Mouse (Mus musculus) thymus, postnatal 10 days (tissue): Measurements from ENCODE around the gene Obsl1.

Experiments used
- DNase-seq, 2 experiments: peaks; one replicate each; pipeline ENCODE4 v3.0.0; 2021; ENCODE audit warnings: low spot score in 2 of 2

Obsl1 gene

GRCm38 (mm10) chr1:75487040-75487404 lies 19.2 kb downstream of the Obsl1 start:
- DNase-seq = no peak

- no peak for DNase-seq
Observed at GRCm38 (mm10) chr1:75486561-75486960, 19.7 kb downstream of the Obsl1 start.

- no peak for DNase-seq
Observed at GRCm38 (mm10) chr1:75480735-75481134, 25.5 kb downstream of the Obsl1 start.

GRCm38 (mm10) chr1:75480036-75480435 lies 26.2 kb downstream of the Obsl1 start:
- DNase-seq = no peak

GRCm38 (mm10) chr1:75479635-75479989 lies 26.6 kb downstream of the Obsl1 start:
- DNase-seq = no peak

GRCm38 (mm10) chr1:75478916-75479634 lies 27.2 kb downstream of the Obsl1 start, which contains the start of the genes Chpf and Tmem198:
TSS of gene Chpf (minus strand) at chr1:75479307.
TSS of gene Tmem198 (plus strand) at chr1:75479532.
- DNase-seq = peak; percentile 93 to 95

- no peak for DNase-seq
Observed at GRCm38 (mm10) chr1:75478497-75478896, 27.8 kb downstream of the Obsl1 start.

GRCm38 (mm10) chr1:75477966-75478290 lies 28.3 kb downstream of the Obsl1 start:
- no peak for DNase-seq

GRCm38 (mm10) chr1:75477264-75477965 lies 28.8 kb downstream of the Obsl1 start:
- DNase-seq = peak; percentile 58 to 80

GRCm38 (mm10) chr1:75476441-75476840 lies 29.8 kb downstream of the Obsl1 start:
- DNase-seq = no peak

- no peak for DNase-seq
Observed at GRCm38 (mm10) chr1:75469287-75469825, 36.9 kb downstream of the Obsl1 start.

- peak; percentile 25 to 64 for DNase-seq
Observed at GRCm38 (mm10) chr1:75467215-75467927, 38.9 kb downstream of the Obsl1 start.

- DNase-seq = no peak
Observed at GRCm38 (mm10) chr1:75463652-75464204, 42.5 kb downstream of the Obsl1 start.

- no peak for DNase-seq
Observed at GRCm38 (mm10) chr1:75462636-75463035, 43.6 kb downstream of the Obsl1 start.

- DNase-seq = no peak
Observed at GRCm38 (mm10) chr1:75460297-75460696, 46.0 kb downstream of the Obsl1 start.

GRCm38 (mm10) chr1:75458789-75459684 lies 47.2 kb downstream of the Obsl1 start:
- DNase-seq = no peak

- no peak for DNase-seq
Observed at GRCm38 (mm10) chr1:75458025-75458788, 48.0 kb downstream of the Obsl1 start.

GRCm38 (mm10) chr1:75457710-75458024 lies 48.6 kb downstream of the Obsl1 start:
- no peak for DNase-seq

- no peak for DNase-seq
Observed at GRCm38 (mm10) chr1:75456746-75457564, 49.3 kb downstream of the Obsl1 start.

- DNase-seq = no peak
Observed at GRCm38 (mm10) chr1:75455948-75456347, 50.3 kb downstream of the Obsl1 start.
